Mouse (Mus musculus) embryonic fibroblast, embryonic 13.5 days (primary cell): ENCODE results near the gene Hoxa11.

Experiments
- CTCF ChIP-seq: IDR thresholded peaks from 2 replicates; pipeline ENCODE4 v1.5.1; 2011; ENCODE audit warnings: mild to moderate bottlenecking, control low read depth, low read length, moderate library complexity, borderline replicate concordance; ENCODE audit not compliant: insufficient read depth
- POLR2A ChIP-seq: IDR thresholded peaks from 2 replicates; pipeline ENCODE4 v1.6.1; 2011; ENCODE audit warnings: low read depth, mild to moderate bottlenecking, control low read depth, low read length, moderate library complexity

DNA sequence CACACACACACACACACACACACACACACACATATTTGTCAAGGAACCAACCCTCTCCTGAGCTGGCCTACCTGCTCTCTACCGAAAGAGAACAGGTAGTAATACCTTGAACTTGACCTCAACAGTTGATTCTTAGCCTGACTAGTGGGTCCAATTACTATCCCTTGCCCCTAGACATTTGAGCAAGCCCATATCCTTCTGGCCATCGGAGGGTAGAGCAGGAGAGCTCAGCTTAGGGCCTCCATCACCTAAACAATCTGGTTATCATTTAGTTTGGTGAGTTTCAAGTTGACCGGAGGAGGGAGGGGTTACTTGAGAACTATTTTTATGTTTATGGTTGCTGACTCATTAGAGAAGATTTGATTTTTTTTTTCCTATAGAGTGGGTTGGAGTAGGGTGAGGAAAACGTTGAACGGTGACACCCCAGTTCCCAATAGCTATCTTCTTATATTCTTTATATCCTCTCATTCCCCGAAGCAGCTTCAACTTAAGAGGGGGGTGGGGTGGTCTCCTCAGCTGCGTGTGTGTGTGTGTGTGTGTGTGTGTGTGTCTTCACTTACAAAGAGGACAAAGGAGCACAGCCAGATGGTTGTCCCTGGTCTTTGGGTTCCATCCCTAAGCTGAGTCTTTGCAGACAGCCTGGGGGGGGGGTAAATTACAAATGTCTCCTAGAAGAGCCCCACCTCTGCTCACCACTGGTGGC, 5.7 kb upstream of the Hoxa11 start:
- TF ChIP-seq POLR2A = no peak
- TF ChIP-seq CTCF = no peak
